Mouse (Mus musculus) heart, postnatal 36 days (tissue): ENCODE results near the gene Cacnb4. TPM values are rescaled to one million over a fixed set of nuclear protein-coding genes. Genes with fewer than 3 reads are reported as not detected.

Experiments used
- DNase-seq, 2 experiments: peaks; one replicate each; pipeline ENCODE4 v3.0.0; 2021 to 2022
- intact Hi-C: fragments of 180-260 bp; cut with DNase I; formaldehyde crosslinking; loops from one replicate; pipeline ENCODE4 v1.15.1; 2025
- total RNA-seq, 2 experiments: library from RNA; stranded (reverse); gene quantifications; 2 replicates each; pipeline ENCODE4 v1.2.3; 2021

Cacnb4 gene
- total RNA-seq, 2 experiments from 2014 or later = 0.53 to 0.62 TPM

DNA sequence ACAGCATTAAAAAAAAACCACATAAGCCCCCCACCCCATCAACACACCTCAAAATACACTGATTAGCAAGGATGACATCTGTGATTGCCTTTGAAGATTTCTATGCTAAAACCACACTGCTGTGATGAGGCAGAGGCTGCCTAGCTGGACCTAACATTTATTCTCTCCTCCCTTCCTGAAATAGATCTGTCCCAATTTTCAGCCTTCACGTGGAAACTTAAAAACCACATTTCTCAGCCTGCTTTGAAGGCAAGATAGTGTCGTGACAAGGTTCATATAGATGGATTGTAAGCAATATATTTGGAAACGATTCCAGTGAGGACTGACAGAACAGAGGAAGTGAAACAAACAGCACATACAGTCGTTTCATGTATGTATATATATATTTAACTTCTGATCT lies 22.1 kb downstream of the Cacnb4 start:
- intact Hi-C loops = no loop called here
- no peak for DNase-seq

DNA sequence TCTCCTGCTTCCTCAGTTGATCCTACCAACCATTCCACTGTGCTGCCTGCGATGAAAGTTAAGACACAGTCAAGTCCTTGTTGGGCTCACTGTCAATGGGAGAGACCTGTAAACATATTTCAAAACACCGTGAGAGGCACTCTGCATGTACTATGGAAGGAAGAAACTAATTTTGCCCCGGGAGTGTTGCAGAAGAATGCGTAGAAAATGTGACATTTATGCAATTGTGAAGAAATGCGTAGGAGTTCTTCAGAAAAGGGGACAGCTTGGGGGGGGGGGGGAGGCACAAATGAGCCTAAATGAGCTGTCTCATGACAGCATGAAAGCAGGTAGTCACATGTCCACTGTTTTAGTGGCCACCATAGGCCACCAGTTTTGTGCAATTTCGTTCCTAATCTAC lies 25.1 kb downstream of the Cacnb4 start:
- intact Hi-C loops = no loop called here
- DNase-seq = no peak

DNA sequence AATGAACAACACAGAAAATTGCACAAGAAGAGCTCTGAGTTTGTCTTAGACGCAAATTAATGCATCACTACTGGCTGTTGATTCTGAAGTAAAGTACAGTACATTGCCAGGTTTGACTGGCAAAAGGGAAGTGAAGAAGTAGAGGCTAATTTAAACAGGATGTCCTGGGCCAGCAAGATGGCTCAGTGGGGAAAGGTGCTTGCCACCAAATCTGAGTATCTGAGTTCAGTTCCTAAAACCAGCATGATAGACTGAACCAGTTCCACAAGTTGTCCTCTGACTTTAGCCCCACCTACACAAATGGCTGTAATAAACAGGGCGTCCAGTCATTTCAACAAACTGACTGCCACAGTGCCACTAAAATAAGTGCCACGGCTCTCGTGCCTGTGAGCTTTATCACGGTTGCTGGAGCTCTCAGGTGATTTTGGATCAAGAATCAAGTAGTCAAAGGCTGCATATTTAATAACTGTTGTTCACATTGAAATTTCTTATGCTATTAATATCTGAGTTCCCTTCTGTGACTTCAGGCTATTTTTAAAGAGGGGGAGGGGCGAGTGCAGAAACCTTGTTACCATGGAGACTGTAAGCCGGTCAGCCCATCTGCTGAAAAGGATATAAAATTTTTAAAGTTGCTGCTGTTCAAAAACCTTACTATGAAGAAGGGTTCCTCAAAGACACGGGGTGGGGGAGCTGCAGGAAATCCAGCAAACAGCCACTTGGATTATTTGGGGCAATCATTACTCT lies 29.2 kb downstream of the Cacnb4 start:
- peak in 1 of 2 experiments; percentile 2 for DNase-seq
- intact Hi-C loops = no loop called here

DNA sequence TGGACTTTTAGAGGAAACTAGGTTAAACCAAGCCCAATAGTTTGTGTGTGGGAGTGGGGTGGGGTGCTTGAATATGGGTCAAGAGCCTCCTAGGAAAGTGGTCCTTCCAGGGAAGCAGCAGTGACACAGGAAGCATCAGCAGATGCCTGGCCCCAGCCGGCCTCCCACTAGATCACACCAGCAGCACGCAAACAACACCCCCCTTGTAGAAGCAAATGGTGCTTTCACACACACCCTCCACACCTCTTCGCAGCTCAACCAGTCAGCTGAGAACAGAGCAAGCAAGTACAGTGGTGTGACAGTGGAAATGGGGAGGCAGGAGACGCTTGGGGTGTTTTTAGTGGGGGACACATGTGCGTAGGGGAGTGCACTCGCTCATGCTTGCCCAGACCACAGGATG lies 33.0 kb downstream of the Cacnb4 start:
- DNase-seq = no peak
- intact Hi-C loops = no loop called here

DNA sequence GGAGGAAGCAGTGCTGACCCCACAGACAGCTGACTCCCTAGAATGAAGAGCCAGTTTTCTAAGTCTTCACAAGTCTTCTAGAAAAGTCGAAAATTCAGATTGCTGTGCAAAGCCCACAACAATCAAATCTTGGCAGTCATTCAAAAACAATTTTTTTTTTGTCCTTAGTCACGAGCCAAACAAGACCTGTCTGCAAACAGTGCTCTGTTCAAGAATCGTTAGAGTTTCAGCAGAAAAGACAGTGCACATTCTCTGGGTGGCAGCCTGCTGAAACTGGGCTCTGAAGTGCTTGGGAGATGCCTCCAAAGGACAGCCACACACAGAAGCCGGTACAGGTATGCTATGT lies 37.1 kb downstream of the Cacnb4 start:
- DNase-seq = no peak
- intact Hi-C loops = loop anchor here (10.0 kb wide), 2 partner anchors 235 to 445 kb away; no protein-coding TSS in a partner anchor

DNA sequence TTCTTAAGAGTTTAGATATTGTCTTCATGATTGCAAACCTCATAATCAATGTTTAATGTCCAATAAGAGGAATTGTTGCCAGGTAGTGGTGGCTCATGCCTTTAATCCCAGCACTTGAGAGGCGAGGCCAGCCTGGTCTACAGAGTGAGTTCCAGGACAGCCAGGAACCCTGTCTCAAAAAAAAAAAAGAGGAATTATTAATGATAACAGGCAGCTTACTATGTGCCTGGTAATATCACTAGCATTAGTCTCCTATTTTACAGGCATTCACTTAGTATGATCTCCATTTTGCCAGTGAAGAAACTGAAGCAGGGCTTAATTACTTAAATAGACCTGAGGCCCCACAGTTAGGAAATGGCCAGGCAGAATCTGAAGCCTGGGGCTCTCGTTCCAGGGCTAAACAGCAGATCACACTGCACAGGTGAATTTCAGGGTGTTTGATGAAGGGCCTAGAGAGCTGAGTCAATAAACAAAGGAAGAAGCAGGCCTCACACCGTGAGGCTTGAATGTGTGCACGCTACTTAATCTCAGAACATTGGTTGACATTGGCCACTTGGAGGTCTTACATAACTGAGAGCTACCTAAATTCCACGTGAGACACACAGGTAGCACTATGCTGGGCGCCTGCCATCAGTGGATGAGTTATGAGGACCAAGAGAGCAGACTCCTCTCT lies 37.6 kb downstream of the Cacnb4 start:
- DNase-seq = no peak
- intact Hi-C loops = loop anchor here (10.0 kb wide), 2 partner anchors 236 to 446 kb away; no protein-coding TSS in a partner anchor

DNA sequence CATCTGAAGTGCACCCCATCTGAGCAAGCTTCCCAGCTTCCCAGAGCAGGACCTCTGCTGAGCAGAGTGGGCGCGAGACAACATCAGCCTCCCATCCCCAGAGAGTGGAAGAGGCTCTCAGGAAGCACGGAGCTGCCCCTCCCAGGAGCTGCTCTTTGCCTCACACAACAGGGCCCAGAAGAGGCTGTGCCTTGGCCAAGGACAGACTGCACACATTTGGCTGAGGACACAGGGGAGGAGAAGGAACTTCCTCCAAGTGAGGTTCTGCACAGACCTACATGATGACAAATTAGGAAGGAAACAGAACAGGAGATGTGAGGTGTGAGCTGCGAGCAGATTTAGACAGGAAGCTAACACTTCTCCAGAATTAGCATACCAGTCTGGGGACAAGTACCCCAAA lies 38.4 kb downstream of the Cacnb4 start:
- intact Hi-C loops = loop anchor here (10.0 kb wide), 2 partner anchors 237 to 447 kb away; no protein-coding TSS in a partner anchor
- no peak for DNase-seq

DNA sequence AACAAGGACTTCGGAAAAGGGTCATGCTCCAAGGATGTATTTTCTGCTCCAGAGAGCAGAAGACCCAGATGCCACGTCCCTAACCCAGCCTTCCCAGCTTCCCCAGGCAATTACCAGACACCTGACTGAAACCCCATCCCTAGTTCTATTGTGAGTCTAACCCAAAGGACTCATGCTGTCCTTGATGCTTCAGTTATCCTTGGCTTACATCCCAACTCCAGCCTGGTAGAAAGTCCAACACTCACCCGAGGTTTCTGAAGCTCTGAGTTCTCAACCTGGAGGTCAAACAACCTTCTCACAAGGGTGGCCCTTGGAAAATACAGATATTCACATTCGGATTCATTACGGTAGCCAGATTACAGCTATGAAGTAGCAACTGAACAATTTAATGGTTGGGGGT lies 40.6 kb downstream of the Cacnb4 start:
- intact Hi-C loops = loop anchor here (10.0 kb wide), 2 partner anchors 239 to 449 kb away; no protein-coding TSS in a partner anchor
- DNase-seq = no peak

DNA sequence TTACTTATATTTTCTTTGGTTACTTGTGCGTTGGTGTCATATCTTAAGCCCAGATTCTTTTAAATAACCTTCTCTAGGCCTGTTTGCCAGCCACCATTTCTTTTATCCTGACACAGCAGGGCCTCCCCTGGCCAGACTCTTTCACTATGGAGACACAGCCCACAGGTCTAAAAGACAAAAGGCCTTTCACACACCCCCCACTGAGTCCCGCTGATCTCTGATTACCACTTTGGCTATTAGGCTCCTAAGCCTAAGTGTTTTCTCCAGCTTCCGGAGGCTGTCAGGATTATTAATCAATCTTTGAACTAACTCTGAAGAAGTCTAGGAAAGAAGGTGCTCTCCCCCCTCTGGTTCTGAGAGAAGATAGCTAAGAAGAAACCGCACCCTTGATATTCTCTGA lies 41.3 kb downstream of the Cacnb4 start:
- intact Hi-C loops = loop anchor here (10.0 kb wide), 2 partner anchors 239 to 449 kb away; no protein-coding TSS in a partner anchor
- no peak for DNase-seq

DNA sequence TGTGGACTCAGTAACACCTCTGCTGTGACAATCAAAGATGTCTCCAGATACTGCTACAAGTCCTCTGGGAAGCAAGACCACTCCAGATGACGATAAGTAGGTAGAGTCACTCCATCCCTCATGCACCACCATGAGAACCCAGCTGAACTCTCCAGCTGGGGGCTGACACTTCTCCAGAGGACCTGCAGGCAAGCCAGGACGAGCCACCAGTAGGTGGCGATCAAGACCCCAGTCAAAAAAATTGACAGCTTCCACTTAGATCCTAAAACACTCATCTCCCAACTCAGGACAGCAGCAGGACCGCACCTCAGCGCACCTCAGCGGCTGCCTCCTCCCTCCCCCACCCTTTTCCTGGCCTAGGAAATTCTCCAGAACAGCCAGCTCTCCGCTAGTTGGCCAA lies 43.8 kb downstream of the Cacnb4 start:
- intact Hi-C loops = loop anchor here (5.0 to 10.0 kb wide), 4 partner anchors 44 to 452 kb away; partner anchors contain the start of genes Cacnb4 and Stam2
- peak; percentile 63 to 74 for DNase-seq

DNA sequence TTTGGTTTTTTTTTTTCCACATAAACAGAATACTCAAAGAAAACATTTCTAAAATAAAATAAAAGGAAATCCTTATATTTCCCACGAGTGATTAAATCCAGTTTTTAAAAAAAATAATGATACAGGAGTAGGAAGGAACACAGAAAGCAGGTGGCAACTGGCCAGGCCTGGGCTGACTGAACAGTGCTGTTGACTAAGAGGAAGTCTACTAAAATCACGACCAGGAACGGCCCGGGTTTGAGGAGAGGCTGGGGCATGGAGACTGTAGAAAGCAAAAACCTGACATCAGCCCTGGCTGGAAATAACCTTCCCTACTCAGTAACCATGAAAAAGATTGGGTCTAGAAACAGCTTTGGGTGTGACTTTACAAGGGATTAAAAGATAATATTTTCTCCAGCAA lies 48.4 kb downstream of the Cacnb4 start:
- intact Hi-C loops = no loop called here
- no peak for DNase-seq

DNA sequence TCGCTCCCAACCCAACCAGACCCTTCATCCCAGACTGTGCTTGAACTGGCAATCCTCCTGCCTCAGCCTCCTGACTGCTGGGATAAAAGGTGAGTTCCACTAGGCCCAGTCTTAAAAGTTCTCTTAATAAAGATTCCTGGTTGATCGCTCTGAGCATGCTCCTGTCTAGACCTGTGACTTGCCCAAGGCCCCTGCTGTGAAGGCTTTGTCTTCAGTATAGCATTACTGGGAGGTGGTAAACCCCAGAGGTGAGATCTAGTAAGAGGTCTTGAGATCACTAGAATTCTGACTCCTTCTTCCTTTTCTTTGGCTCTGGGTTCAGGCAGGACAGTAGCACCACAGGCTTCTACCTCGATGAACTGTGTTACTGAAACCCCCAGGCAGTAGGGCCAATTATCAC lies 50.4 kb downstream of the Cacnb4 start:
- DNase-seq = no peak
- intact Hi-C loops = no loop called here

DNA sequence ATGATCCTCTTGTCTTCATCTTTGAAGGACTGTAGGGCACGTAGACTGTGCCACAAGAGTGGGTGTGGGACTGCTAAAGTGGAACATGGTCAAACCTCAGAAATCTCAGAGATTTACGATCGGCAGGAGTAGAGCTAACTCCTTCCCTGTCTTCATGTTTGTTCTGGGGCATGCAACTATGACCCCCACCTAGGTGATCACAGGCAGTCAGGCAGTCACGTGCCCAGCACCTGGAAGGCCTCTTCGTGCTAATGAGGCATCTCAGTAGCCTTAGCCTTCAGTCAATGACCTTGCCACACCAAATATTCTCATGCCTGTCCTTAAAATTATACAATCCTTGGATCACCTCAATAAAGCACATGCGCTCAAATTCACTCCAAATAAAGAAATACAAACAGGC lies 50.9 kb downstream of the Cacnb4 start:
- intact Hi-C loops = no loop called here
- DNase-seq = no peak

DNA sequence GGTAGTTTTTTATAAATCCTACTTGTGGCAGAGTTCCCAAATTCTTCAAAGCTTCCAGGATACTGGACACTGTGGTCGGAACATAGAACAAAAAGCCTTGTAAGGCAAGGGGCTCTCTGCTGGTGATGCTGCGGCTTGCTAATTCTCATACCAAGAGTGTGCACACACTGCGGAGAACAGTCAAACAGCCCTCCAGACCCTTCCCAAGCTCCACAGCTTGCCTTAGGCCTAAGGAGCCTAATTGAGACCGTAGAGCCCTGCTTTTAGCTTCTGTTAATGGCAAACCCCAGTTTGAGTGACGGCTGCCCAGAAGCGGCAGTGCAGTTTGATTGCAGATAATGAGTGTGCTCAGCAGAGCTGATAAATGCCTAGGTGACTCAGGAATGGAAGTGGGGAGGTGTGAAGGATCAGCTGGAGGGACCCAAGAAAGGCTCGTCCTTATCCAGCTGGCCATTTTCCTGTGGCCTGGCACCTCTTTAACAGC lies 52.7 kb downstream of the Cacnb4 start:
- intact Hi-C loops = no loop called here
- peak in 1 of 2 experiments; percentile 14 for DNase-seq

DNA sequence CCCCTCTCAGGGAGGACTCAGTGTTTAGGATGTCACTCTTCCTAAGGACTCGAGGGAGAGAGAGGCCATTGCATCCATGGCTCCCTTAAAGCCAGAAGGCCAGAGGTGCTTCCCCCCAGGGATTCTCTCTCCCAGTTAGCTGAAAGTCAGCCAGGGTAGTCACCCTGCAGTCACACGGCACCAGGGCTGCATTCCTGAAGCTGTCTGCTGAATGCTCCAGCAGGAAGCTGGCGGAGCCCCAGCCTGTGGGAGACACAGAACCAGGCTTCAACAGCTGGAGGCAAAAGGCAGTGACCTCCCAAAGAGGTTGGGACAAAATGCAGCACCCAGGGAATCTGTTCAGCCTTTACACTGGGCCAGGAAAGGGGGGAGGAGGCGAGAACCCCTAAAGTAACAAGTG lies 53.2 kb downstream of the Cacnb4 start:
- peak; percentile 67 to 69 for DNase-seq
- intact Hi-C loops = no loop called here

DNA sequence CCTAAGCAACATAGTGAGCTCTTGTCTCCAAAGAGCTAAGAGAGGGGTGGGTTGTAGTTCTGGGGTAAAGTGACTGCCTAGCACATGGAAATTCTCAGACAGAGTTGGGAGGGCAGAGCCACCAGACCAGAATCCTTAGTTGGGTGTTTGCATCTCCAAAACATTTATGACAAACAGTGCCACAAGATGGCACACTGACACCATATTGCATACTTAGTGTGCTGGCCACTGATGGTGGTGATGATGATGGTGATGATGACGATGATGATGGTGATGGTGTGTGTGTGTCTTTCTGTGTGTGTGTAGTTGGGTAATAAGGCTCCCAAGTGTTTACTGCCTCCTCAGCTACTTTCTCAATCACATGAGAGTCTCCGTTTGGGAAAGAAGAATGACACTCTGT lies 54.0 kb downstream of the Cacnb4 start:
- no peak for DNase-seq
- intact Hi-C loops = no loop called here

DNA sequence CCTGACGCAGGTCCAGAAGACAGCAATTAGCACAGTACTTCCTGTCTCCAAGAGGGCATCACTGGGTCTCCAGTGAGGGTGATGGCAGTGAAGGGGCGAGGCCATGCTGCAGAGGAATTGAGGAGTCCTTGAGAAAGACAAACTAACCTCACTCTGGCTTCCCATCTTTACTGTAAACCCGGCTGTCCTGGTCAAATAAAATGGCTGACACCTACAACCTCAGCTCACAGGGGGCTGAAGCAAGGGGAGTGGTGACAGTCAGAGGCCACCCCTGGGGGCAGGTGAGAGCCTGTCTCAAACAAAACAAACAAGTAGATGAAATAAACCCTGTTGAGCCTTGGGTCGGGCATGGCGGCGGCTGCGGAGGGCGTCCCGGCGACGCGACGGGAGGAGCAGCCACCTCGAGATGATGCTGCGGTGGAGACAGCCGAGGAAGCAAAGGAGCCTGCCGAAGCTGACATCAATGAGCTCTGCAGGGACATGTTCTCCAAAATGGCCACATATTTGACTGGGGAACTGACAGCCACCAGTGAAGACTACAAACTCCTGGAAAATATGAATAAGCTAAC lies 57.1 kb downstream of the Cacnb4 start:
- DNase-seq = peak in 1 of 2 experiments; percentile 9
- intact Hi-C loops = no loop called here

DNA sequence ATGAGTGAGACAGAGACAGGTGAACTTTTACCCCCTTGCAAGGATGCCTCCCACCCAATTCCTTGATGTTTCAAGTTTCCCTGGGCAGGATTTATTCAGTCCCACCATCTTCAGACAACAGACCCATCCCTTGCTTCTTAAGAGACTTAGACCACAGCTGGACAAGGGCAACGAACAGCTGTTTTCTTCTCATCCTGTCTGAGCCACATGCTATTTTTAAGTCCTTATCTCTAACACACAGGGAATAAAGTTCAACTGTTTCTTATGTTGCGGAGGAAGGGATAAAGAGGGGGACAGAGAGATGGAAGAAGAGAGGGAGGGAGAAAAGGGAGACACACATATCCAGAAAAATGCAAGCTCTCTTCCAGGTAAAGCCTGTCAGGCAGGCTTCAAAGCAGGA lies 57.8 kb downstream of the Cacnb4 start:
- DNase-seq = peak in 1 of 2 experiments; percentile 8
- intact Hi-C loops = no loop called here

DNA sequence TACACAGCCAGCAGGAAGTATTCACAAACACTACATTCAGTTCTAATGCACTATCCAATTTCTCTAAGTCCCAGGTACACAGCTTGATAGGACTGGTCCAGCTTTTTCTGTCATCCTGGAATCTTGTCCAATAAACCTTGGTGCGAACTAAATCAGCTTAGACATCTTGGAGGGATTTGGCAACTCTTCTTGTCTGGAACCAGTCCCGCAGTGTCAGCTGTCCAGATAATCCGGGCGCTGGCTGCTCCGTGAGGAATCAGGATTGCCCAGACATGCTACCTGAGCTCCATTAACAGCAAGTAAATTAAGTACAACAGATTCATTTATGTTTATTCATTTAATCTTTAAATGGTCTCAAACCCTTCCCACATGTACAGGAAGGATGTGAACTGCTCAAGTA lies 61.2 kb downstream of the Cacnb4 start:
- DNase-seq = no peak
- intact Hi-C loops = no loop called here

DNA sequence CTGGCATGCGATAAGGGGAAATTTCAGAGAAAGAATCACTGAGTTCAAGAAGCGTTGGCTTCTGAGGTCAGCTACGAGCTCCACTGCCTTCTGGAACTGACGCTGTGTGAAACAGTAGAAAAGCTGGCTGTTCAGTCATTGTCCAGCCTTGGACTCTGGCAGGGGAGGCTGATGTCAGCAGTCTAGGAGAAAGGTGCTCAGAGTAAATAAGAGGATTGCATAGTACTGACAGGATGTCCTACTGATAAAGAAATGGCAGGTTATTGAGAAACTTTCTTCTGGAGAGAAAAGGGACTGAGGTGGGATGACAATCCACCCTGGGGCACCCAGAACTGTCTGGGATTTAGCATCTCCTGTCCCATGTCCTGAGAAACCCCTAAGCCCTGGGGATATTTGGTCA lies 62.7 kb downstream of the Cacnb4 start:
- DNase-seq = no peak
- intact Hi-C loops = no loop called here

DNA sequence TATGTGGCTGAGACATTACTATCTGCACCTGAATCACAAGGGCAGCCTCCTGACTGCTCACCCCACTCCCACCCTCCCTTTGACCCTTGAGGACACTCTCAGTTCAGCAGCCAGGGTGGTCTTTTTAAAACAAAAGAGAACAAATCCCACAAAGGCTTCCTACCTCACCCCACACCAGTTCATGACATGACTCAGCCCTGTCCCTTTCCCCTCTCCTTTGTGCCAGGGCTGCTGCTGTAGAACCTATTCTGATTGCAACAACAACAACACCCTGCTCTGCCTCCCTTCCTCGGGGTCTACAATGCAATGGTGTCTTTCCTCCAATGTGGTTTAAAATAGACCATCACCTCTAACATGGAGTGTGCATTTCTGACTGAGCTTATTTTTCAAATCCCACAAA lies 67.1 kb downstream of the Cacnb4 start:
- no peak for DNase-seq
- intact Hi-C loops = no loop called here
